Mouse (Mus musculus) right cerebral cortex, postnatal 14 days (tissue): ENCODE measurements at regions not wholly inside any gene's neighbourhood (a gene's known extent, or its start where the extent isn't known, plus 50 kb on each side); places are given as distances from the start of the nearest gene placed in this dataset.
"Not testable (repeated sequence)": the region's sequence is repeated elsewhere in the genome, so short reads cannot be mapped to it uniquely, and the experiment has no call there.

ENCODE experiments used
- DNase-seq: peaks from one replicate; pipeline ENCODE4 v3.0.0; 2022

DNA sequence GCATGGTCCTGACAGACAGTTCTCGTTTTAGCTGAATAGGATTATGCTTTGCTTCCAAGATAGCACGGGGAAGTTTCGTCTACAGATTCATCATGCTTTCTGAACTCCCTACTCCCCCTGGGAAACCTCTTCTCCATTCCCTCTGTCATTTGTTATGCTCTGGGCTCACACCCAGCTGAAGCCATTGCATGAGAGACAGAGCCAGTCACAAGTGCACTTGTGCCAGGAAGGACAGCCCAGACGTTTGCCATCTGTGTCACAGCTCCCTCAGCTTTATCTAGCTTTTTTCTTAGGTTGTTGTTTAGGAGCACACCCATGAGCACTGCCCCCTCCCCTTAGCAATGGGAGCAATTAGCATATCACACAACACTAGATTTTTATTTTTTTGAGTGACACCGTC lies 131.2 kb upstream of the Mpdz start:
- DNase-seq, result no peak

- DNase-seq, result no peak
These were observed 128.1 kb upstream of the Mpdz start for GRCm38 (mm10) chr4:81570736-81571135.

GRCm38 (mm10) chr4:81569531-81569930 lies 126.9 kb upstream of the Mpdz start:
- DNase-seq, result no peak

- DNase-seq, result no peak
These were observed 125.8 kb upstream of the Mpdz start for GRCm38 (mm10) chr4:81568404-81568803.

DNA sequence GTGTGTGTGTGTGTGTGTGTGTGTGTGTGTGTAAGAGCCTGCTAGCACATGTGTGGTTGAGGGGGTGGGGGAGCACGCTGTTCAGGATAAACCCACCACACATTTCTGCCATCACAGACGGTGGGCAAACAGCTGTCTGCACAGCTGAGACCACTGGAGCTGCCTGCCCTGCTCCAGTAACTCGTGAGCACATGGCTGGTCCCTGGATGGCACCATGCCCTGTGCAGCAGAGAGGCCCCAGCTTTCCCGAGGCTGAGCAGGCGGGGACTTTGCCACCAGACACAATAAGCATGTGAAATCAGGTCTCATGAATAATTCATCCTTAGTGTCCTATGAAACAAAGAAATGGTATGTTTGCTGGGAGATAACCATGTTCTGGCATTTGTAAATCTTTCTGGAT lies 125.3 kb upstream of the Mpdz start:
- DNase-seq, result peak; percentile 55

DNA sequence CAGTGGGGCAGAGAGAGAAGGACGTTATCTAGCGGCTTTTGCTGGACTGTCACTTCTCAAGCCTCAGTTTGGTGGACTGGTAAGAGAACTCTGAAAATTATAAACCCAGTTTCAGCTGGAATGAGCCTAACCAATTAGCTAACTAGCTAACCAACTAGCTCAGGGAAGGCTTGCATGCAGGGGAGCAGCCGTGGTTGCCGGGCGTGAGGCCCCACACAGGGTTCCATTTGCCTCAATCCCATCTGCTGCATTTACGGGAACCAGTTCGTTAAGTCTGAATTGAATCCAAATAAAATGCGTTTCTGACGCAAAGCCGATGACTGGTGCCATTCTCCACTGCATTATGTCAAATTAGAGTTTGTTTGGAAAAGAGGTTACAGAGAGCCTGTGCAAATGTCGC lies 123.9 kb upstream of the Mpdz start:
- DNase-seq, result no peak

DNA sequence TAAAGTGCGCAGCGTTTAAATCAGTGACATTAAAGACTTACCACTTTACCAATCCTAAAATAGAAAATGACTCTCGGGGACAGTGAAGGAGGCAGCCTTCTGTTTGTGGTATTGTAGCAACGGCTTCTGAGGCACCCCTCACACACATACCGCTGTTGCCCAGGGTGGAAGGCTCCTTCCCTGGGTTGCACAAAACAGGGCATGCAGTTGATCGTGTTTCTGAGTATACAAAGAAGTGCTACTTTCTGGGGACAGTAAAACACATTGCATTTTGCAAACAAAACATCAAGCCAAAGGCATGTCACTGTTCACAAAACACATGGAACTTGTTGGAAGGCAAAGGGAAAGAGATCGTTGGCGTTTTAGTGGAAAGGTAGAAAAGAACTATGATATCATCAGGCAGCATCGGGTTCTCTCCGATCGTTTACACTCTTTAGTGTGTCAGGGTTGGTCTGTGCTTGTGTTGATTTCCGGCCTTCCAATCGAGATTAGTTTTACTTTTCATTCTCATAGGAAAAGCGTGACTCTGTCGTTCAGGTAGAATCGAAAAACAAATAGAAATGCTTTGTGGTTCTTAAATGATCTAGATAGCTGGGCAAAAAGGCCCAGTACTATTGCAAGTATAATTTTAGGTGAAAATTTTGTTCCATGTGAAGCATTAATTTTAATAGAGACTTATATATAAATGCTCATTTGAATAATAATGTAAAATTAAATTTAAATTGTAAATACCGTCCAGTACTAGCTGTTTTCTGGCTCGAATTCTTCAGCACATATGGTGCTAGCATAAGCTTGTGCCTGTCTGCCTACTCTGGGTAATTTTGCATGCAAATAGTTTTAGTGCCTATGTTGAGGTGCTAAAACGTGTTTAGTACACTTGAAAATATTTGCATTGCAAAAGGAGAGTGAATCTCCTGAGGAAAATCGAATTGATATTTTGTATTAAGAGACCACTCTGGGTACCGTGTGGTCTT lies 123.1 kb upstream of the Mpdz start:
- no peak for DNase-seq

- DNase-seq, result no peak
These were observed 121.8 kb upstream of the Mpdz start for GRCm38 (mm10) chr4:81564446-81564845.

- DNase-seq, result peak; percentile 37
These were observed 121.0 kb upstream of the Mpdz start for GRCm38 (mm10) chr4:81563574-81563973.

- DNase-seq, result no peak
These were observed 118.8 kb upstream of the Mpdz start for GRCm38 (mm10) chr4:81561453-81561852.

DNA sequence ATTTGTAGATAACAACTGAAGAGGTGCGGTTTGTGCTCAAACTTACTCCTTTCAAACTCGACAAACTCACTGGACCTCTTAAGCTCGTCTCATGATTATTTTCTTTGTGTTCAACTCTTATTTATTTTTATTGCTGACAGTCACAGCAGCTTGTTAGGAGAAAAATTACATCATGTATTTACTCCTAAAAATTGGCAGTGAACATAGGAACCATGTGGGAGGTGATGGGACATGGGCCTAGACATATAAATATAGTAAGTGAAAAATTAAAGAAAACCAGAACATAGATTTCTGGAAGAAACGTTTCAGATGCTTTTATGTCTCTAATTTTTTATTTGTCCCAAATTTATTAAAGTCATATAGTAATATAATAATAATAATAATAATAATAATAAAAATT lies 108.2 kb upstream of the Mpdz start:
- DNase-seq, result no peak

DNA sequence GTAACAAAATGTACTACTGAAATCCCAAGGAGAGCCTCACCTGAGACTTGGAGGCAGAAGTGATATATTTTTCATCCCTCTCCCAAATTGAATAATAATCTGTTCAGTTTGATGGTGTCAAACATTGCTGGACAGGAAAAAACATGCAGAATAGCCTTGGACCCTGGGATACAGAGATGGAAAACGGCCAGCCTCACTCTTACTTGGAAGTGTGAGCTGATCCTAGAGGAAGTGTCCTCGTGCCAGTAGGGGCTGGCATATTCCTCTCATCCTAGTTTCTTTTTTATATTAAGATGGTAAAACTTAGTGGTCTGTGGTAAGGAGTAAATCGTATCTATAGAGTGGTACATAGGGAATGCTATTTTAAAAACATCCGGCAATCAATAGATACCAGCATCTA lies 107.6 kb upstream of the Mpdz start:
- no peak for DNase-seq

DNA sequence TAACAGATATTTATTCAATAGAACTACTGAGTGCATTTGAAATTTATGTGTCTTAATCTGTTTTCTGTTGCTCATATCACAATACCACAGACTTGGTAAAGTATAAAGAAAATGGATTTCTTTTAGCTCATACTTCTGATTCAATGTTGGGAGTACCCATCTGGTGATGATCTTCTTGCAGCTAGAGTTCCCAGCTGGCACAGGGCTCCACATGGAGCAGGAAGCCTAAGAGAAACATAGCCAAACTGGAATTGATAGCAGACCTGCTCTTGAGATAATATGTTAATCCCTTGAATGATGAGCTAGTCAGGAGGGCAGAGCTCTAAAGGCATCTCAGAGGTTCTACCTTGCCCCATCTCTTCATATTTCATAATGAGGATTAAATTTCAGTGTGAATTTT lies 97.9 kb upstream of the Mpdz start:
- DNase-seq, result no peak

DNA sequence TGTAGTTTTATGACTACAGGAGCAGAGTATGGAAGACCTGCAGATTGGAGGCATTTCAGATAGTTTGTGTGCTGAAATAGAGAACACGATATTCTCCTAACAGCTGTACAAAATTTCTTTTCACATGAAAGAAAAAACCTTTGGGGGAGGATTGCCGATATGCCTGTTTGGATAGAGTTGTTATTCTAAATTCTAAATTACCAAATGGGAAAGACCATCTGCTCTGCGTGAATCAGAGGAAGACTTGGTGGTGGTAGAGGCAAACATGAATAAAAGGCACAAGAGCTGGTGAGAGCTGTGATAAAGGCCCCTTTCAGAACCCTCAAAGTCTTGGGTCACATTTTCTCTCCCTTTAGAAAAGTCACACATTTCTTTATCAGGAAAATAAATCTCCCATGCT lies 96.9 kb upstream of the Mpdz start:
- DNase-seq, result no peak

- no peak for DNase-seq
These were observed 94.2 kb upstream of the Mpdz start for GRCm38 (mm10) chr4:81536795-81537194.

DNA sequence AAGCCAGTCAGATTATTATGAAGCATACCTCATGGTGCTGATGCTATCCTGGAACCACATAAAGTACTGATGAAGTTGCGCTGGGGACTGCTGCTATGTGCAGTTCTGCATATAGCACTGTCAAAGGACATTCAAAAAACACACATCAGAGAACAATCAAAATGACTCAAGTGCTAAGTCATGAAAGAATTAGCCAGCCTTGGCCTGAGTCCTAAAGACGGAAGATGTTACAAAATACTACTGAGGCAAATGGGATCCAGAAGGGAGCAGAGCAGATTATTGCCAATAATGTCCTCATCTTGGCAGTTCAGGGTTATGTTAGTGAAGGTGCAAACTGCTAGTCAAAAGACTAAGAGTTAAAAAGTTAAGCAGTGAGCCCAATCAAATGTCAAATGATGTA lies 87.9 kb upstream of the Mpdz start:
- DNase-seq, result no peak

DNA sequence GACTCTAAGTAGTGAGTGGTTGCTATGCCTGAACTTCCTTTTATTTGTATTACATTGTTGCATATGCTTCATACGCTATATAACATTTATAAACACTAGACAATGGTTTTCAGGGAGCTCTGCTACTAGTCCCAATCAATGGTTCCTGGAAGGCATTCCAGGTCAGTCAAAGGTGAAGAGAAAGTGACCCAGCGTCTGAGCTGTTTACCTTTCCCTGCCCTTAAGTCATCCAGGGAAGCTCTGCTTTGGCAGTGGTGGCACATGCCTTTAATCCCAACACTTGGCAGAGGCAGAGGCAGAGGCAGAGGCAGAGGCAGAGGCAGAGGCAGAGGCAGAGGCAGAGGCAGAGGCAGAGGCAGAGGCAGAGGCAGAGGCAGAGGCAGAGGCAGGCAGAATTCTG lies 76.5 kb upstream of the Mpdz start:
- not testable (repeated sequence) for DNase-seq

GRCm38 (mm10) chr4:81514547-81514946 lies 71.9 kb upstream of the Mpdz start:
- DNase-seq, result no peak

GRCm38 (mm10) chr4:81512396-81512795 lies 69.8 kb upstream of the Mpdz start:
- no peak for DNase-seq

- no peak for DNase-seq
These were observed 66.2 kb upstream of the Mpdz start for GRCm38 (mm10) chr4:81508776-81509175.

DNA sequence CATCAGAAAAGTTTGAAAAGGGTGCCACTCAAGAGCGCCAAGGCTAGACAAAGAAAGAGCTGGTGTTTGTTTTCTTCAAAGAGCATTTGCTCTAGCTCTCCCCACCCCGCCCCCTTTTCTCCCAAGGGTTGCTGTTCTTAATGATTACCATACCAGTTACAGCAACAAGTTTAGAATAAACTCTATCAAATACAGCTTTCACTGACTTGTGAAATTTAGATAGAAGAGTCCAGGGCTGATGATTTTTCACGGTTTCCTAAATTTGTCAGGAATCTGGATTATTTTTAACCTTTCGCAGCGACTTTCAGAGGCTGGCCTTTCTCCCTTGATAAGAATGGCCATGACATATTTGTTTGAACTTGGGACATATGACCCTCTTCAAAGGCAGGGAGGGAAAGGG lies 64.2 kb upstream of the Mpdz start:
- DNase-seq, result no peak

DNA sequence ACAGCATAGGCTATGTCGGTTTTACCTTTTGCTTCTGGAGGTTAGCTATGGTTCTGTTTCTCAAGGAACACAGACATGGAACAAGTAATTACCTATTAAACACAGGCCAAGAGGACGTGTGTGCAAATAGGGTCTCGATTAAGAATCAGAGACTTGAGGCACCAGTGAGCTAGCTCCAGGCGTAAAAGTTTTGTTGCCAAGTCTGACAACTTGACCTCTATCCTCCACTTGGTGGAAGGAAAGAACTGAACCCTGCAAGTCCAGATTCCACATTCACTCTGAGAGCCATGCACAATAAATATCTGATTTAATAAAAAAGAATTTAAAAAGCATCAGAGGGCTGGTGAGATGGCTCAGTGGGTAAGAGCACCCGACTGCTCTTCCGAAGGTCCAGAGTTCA lies 63.7 kb upstream of the Mpdz start:
- no peak for DNase-seq

GRCm38 (mm10) chr4:81505096-81505495 lies 62.5 kb upstream of the Mpdz start:
- no peak for DNase-seq

DNA sequence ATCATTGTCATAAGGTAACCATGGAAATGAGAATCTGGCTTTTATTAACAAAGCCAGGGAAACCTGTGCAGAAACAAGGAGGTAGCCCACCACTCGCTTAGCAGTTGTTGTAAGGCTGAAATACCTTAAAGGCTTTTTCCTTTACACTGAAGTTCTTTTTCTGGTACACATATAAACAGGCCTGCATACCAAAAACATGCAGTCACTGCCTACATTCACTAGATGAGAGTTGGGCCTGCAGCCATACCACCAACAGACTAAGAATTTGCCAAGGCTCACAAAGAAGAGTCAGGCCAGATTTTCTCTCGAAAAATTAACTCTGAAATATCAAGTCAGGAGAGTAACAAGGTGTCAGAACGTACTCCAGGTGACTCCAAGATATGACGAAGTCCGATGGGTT lies 61.3 kb upstream of the Mpdz start:
- no peak for DNase-seq

GRCm38 (mm10) chr4:81501802-81502201 lies 59.2 kb upstream of the Mpdz start:
- no peak for DNase-seq
